Mouse (Mus musculus): ENCODE data around the gene Gm12355. TPM values are rescaled to one million over a fixed set of nuclear protein-coding genes. Genes with fewer than 3 reads are reported as not detected.

The Gm12355 gene
- polyA plus RNA-seq, 1 experiment from 2014 or later, result 0.39 TPM

DNA sequence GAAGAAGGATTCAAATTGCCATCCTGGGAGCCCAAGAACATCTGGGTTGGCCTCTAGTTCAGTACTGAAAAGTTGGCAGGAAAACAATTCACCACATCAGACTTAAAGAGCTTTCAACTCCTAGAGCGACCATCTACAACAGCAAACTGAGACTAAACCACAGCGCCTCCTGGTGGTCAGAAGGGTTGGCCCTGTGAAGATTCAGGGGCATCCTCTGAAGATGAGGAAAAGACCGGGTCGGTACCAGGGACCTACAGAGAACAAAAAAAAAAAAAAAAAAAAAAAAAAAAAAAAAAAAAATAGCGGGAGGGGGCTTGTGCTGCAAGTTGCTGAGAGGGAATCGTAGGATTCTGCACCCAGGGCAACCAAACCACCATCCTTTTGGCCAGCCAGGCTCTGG lies 28.1 kb downstream of the Gm12355 start:
- H3K4me2 ChIP-seq (ENCODE audit: low read depth, low read length), result no peak overlapping the region
- peaks cover 8% of the 10 kb centered on the region; the same call in 1 of the 2 replicates for H3K27me3 ChIP-seq (ENCODE audit: control insufficient read depth, insufficient read depth, low read length)
- H3K36me3 ChIP-seq (ENCODE audit: control insufficient read depth, insufficient read depth, low read length), result no peaks in the 10 kb centered on the region
- H3K4me3 ChIP-seq (replicated peaks; ENCODE audit: low read length), result no peak overlapping the region
- H3K9me3 ChIP-seq (replicated peaks; ENCODE audit: control insufficient read depth, low read length), result no peaks in the 10 kb centered on the region
- H3K4me1 ChIP-seq (ENCODE audit: control insufficient read depth, insufficient read depth, low read length), result peaks cover 2% of the 10 kb centered on the region; the same call in 1 of the 2 replicates
- no peak overlapping the region for H3K27ac ChIP-seq (ENCODE audit: low read length)
- ATAC-seq (ENCODE audit: insufficient read depth, low FRiP score), result no peak
- no peak overlapping the region for H3K9ac ChIP-seq (ENCODE audit: low read length)
- 40% methylated on average over 6 of the region's 6 CpGs for WGBS

- H3K9ac ChIP-seq (ENCODE audit: low read length), result no peak overlapping the region
- H3K27me3 ChIP-seq (ENCODE audit: control insufficient read depth, insufficient read depth, low read length), result peaks cover 8% of the 10 kb centered on the region; the same call in 1 of the 2 replicates
- H3K9me3 ChIP-seq (replicated peaks; ENCODE audit: control insufficient read depth, low read length), result no peaks in the 10 kb centered on the region
- H3K36me3 ChIP-seq (ENCODE audit: control insufficient read depth, insufficient read depth, low read length), result no peaks in the 10 kb centered on the region
- ATAC-seq (ENCODE audit: insufficient read depth, low FRiP score), result no peak
- H3K27ac ChIP-seq (ENCODE audit: low read length), result no peak overlapping the region
- H3K4me3 ChIP-seq (replicated peaks; ENCODE audit: low read length), result no peak overlapping the region
- 72% methylated on average over 3 of the region's 3 CpGs for WGBS
- no peak overlapping the region for H3K4me2 ChIP-seq (ENCODE audit: low read depth, low read length)
- H3K4me1 ChIP-seq (ENCODE audit: control insufficient read depth, insufficient read depth, low read length), result 0 out of 2 replicates have a peak, but pooled peaks cover 2% of the 10 kb centered on the region
These were observed 29.5 kb downstream of the Gm12355 start for GRCm38 (mm10) chr11:98595955-98596354.

DNA sequence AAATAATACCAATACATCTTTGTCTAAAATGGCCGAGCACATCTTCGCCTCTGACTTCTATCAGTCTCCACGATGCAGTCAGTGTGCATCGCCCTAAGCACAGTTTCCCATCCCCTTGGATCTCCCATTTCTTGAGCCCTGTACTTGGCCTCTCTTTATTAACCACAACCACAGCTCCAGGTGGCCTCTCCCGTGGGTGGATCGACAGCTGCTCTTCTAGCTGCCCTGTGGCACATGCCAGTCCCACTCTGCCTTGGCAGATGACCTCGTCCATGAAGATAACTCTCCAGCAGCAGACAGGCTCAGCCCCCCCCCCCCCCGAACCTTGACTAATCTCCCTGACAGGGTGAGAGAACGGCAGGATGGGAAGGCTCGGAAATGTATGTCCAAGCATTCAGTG lies 30.0 kb downstream of the Gm12355 start:
- H3K27ac ChIP-seq (ENCODE audit: low read length), result no peak overlapping the region
- peaks cover 8% of the 10 kb centered on the region; the same call in 1 of the 2 replicates for H3K27me3 ChIP-seq (ENCODE audit: control insufficient read depth, insufficient read depth, low read length)
- no peaks in the 10 kb centered on the region for H3K36me3 ChIP-seq (ENCODE audit: control insufficient read depth, insufficient read depth, low read length)
- H3K9ac ChIP-seq (ENCODE audit: low read length), result no peak overlapping the region
- H3K9me3 ChIP-seq (replicated peaks; ENCODE audit: control insufficient read depth, low read length), result no peaks in the 10 kb centered on the region
- 71% methylated on average over 10 of the region's 10 CpGs for WGBS
- no peak for ATAC-seq (ENCODE audit: insufficient read depth, low FRiP score)
- H3K4me3 ChIP-seq (replicated peaks; ENCODE audit: low read length), result no peak overlapping the region
- H3K4me1 ChIP-seq (ENCODE audit: control insufficient read depth, insufficient read depth, low read length), result 0 out of 2 replicates have a peak, but pooled peaks cover 2% of the 10 kb centered on the region
- no peak overlapping the region for H3K4me2 ChIP-seq (ENCODE audit: low read depth, low read length)

GRCm38 (mm10) chr11:98595021-98595420 lies 30.4 kb downstream of the Gm12355 start:
- 66% methylated on average over 6 of the region's 6 CpGs for WGBS
- H3K4me3 ChIP-seq (replicated peaks; ENCODE audit: low read length), result no peak overlapping the region
- no peak for ATAC-seq (ENCODE audit: insufficient read depth, low FRiP score)
- H3K27me3 ChIP-seq (ENCODE audit: control insufficient read depth, insufficient read depth, low read length), result peaks cover 7% of the 10 kb centered on the region; the same call in 1 of the 2 replicates
- no peaks in the 10 kb centered on the region for H3K36me3 ChIP-seq (ENCODE audit: control insufficient read depth, insufficient read depth, low read length)
- H3K27ac ChIP-seq (ENCODE audit: low read length), result no peak overlapping the region
- H3K4me1 ChIP-seq (ENCODE audit: control insufficient read depth, insufficient read depth, low read length), result 0 out of 2 replicates have a peak, but pooled peaks cover 2% of the 10 kb centered on the region
- no peak overlapping the region for H3K9ac ChIP-seq (ENCODE audit: low read length)
- no peak overlapping the region for H3K4me2 ChIP-seq (ENCODE audit: low read depth, low read length)
- no peaks in the 10 kb centered on the region for H3K9me3 ChIP-seq (replicated peaks; ENCODE audit: control insufficient read depth, low read length)

- H3K27me3 ChIP-seq (ENCODE audit: control insufficient read depth, insufficient read depth, low read length), result no peaks in the 10 kb centered on the region
- H3K9ac ChIP-seq (ENCODE audit: low read length), result no peak overlapping the region
- peaks cover 20% of the 10 kb centered on the region for H3K4me1 ChIP-seq (ENCODE audit: control insufficient read depth, insufficient read depth, low read length)
- ATAC-seq (ENCODE audit: insufficient read depth, low FRiP score), result no peak
- WGBS, result 56% methylated on average over 19 of the region's 19 CpGs
- no peak overlapping the region for H3K4me2 ChIP-seq (ENCODE audit: low read depth, low read length)
- no peak overlapping the region for H3K4me3 ChIP-seq (replicated peaks; ENCODE audit: low read length)
- no peaks in the 10 kb centered on the region for H3K9me3 ChIP-seq (replicated peaks; ENCODE audit: control insufficient read depth, low read length)
- no peaks in the 10 kb centered on the region for H3K36me3 ChIP-seq (ENCODE audit: control insufficient read depth, insufficient read depth, low read length)
- no peak overlapping the region for H3K27ac ChIP-seq (ENCODE audit: low read length)
These were observed 34.7 kb downstream of the Gm12355 start for GRCm38 (mm10) chr11:98590548-98591445.

- Histone ChIP-seq H3K4me1 (ENCODE audit: control insufficient read depth, insufficient read depth, low read length) (peaks cover 31% of the 10 kb centered on the region), H3K27me3 (ENCODE audit: control insufficient read depth, insufficient read depth, low read length) (no peaks in the 10 kb centered on the region), H3K9ac (ENCODE audit: low read length) (no peak overlapping the region), H3K9me3 (replicated peaks; ENCODE audit: control insufficient read depth, low read length) (no peaks in the 10 kb centered on the region), H3K4me3 (replicated peaks; ENCODE audit: low read length) (no peak overlapping the region), H3K27ac (ENCODE audit: low read length) (no peak overlapping the region), H3K4me2 (ENCODE audit: low read depth, low read length) (no peak overlapping the region), H3K36me3 (ENCODE audit: control insufficient read depth, insufficient read depth, low read length) (no peaks in the 10 kb centered on the region)
- WGBS, result 76% methylated on average over 8 of the region's 8 CpGs
- ATAC-seq (ENCODE audit: insufficient read depth, low FRiP score), result no peak
These were observed 36.2 kb downstream of the Gm12355 start for GRCm38 (mm10) chr11:98589306-98589705.

DNA sequence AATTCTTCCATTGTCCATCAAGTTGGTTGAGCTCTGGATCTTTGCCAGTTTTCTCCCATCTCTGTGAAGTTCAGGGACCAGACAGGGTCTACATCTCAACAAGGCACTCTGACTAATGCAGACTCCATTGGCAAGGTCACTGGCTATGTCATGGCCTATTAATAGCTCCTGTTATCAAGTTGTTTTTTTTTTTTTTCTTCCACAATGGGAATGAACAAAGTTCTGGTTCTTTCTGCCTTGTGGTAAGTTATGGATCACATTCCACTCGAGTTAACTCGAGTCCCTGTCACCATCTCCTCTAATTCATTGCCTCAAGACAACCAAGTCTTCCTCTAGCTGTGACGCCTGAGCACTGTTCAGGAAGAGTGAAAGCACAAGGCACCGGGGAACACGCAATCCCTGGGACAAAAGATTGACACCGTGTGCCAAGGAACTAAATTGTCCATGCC lies 36.6 kb downstream of the Gm12355 start:
- no peak for ATAC-seq (ENCODE audit: insufficient read depth, low FRiP score)
- no peak overlapping the region for H3K9ac ChIP-seq (ENCODE audit: low read length)
- 56% methylated on average over 6 of the region's 6 CpGs for WGBS
- H3K9me3 ChIP-seq (replicated peaks; ENCODE audit: control insufficient read depth, low read length), result no peaks in the 10 kb centered on the region
- no peak overlapping the region for H3K4me3 ChIP-seq (replicated peaks; ENCODE audit: low read length)
- peak overlapping the region; percentile 87; the same call in 1 of the 2 replicates for H3K4me2 ChIP-seq (ENCODE audit: low read depth, low read length)
- H3K36me3 ChIP-seq (ENCODE audit: control insufficient read depth, insufficient read depth, low read length), result no peaks in the 10 kb centered on the region
- peaks cover 31% of the 10 kb centered on the region for H3K4me1 ChIP-seq (ENCODE audit: control insufficient read depth, insufficient read depth, low read length)
- no peaks in the 10 kb centered on the region for H3K27me3 ChIP-seq (ENCODE audit: control insufficient read depth, insufficient read depth, low read length)
- H3K27ac ChIP-seq (ENCODE audit: low read length), result 0 out of 2 replicates have a peak overlapping the region, but pooled peaks have one; percentile 13

DNA sequence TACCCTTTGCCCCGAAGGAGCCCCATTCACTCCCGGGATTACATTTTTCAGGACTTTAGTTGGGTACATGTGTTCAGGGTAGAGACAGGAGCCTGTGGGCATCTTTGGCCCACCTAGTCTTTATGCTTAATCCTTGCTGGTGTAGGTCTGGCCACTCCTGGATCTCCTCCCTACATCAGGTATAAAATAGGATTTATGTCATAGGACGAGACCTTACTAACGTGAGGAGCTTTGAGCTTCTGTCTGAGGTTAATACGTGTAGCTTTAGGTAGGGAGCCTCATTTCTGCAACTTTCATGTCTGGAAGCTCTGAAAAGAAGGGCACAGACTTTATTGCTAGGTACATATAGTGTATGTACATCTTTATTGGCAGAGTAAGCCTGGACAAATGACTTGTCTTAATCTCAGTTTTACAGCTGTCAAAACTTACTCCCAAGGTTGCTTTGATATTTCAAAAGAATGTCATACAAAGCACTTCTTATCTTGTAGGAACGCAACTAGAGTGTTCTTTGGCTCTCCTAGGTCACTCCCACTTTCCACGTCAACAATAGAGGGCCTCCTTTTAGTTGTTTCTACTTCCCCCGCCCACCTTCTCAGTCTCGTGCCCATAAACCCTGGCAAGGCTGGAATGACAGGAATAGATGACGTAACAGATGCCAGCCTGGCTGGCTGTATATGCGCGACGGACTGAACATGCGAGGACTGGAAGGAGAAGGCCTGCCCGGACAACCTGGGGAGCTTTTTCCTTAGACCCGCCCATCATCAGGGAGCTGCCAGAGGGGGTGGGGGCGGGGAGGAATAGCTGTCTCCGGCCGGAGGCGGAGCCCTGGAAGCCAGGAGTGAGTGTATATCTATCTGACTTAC lies 37.5 kb downstream of the Gm12355 start:
- peaks cover 31% of the 10 kb centered on the region for H3K4me1 ChIP-seq (ENCODE audit: control insufficient read depth, insufficient read depth, low read length)
- peak overlapping the region; percentile 95 for H3K4me3 ChIP-seq (replicated peaks; ENCODE audit: low read length)
- no peaks in the 10 kb centered on the region for H3K9me3 ChIP-seq (replicated peaks; ENCODE audit: control insufficient read depth, low read length)
- peak overlapping the region; percentile 94 for H3K27ac ChIP-seq (ENCODE audit: low read length)
- WGBS, result 5% methylated on average over 20 of the region's 20 CpGs
- H3K4me2 ChIP-seq (ENCODE audit: low read depth, low read length), result peak overlapping the region; percentile 87
- ATAC-seq (ENCODE audit: insufficient read depth, low FRiP score), result peak; percentile 75
- no peaks in the 10 kb centered on the region for H3K36me3 ChIP-seq (ENCODE audit: control insufficient read depth, insufficient read depth, low read length)
- no peaks in the 10 kb centered on the region for H3K27me3 ChIP-seq (ENCODE audit: control insufficient read depth, insufficient read depth, low read length)
- H3K9ac ChIP-seq (ENCODE audit: low read length), result peak overlapping the region; percentile 96

Data from stomach, embryonic 16.5 days (tissue).